ENCODE assay signal across 9 mouse cellular contexts in genomic region chr1:193338363-193338995, GRCm38 (mm10). TPM values are rescaled to one million over a fixed set of nuclear protein-coding genes. Genes with fewer than 3 reads are reported as not detected.
DNase-seq lines count a peak whose midpoint lies in the region; ATAC-seq lines count a peak whose summit lies in the region.
"Had no signal": no experiment of that assay in that cellular context is flagged by ENCODE, and none has a peak within 500 bp of the region (broad histone marks: within the 10 kb centered on the region; RNA-seq: fewer than 3 reads in every experiment).

No protein-coding gene starts in this region.

- no peak overlapping the region for H3K4me3 ChIP-seq in hindbrain, embryonic 15.5 days
- H3K4me3 ChIP-seq in kidney, embryonic 14.5 days (ENCODE audit: low read length), result no peak overlapping the region
- H3K4me3 ChIP-seq in heart, embryonic 10.5 days, result no peak overlapping the region

- no peaks in the 10 kb centered on the region for H3K27me3 ChIP-seq in hindbrain, embryonic 15.5 days
- no peaks in the 10 kb centered on the region for H3K27me3 ChIP-seq in kidney, embryonic 14.5 days (ENCODE audit: control insufficient read depth, insufficient read depth, low read length)
- peaks cover 48% of the 10 kb centered on the region for H3K27me3 ChIP-seq in heart, embryonic 10.5 days (ENCODE audit: insufficient read depth, poor library complexity, severe bottlenecking)

- peak; percentile 84 for ATAC-seq in CD4-positive, CD25-positive, alpha-beta regulatory T cell, adult 4 months
- 0 out of 2 replicates have a peak, but pooled peaks have one; percentile 38 for ATAC-seq in hindbrain, embryonic 15.5 days (ENCODE audit: low FRiP score, low read depth)
- no peak for ATAC-seq in kidney, embryonic 14.5 days (ENCODE audit: low FRiP score, low TSS enrichment)

- 75% methylated on average over 9 of the region's 9 CpGs for WGBS in hindbrain, embryonic 15.5 days
- WGBS in kidney, embryonic 14.5 days, result 80% methylated on average over 9 of the region's 9 CpGs
- 80% methylated on average over 9 of the region's 9 CpGs for WGBS in heart, embryonic 10.5 days

- no peaks in the 10 kb centered on the region for H3K36me3 ChIP-seq in hindbrain, embryonic 15.5 days
- H3K36me3 ChIP-seq in kidney, embryonic 14.5 days (ENCODE audit: control insufficient read depth, insufficient read depth, low read length), result no peaks in the 10 kb centered on the region
- H3K36me3 ChIP-seq in heart, embryonic 10.5 days, result no peaks in the 10 kb centered on the region

- H3K27ac ChIP-seq in hindbrain, embryonic 15.5 days (replicated peaks), result peak overlapping the region; percentile 53; the same call in 1 of the 2 replicates
- H3K27ac ChIP-seq in kidney, embryonic 14.5 days (ENCODE audit: low read depth, low read length), result no peak overlapping the region
- H3K27ac ChIP-seq in heart, embryonic 10.5 days, result no peak overlapping the region

- H3K4me2 ChIP-seq in hindbrain, embryonic 15.5 days, result no peak overlapping the region
- H3K4me2 ChIP-seq in kidney, embryonic 14.5 days (replicated peaks; ENCODE audit: low read depth, low read length), result no peak overlapping the region

- H3K4me1 ChIP-seq in hindbrain, embryonic 15.5 days (replicated peaks), result peaks cover 31% of the 10 kb centered on the region
- H3K4me1 ChIP-seq in kidney, embryonic 14.5 days (ENCODE audit: control insufficient read depth, insufficient read depth, low read length), result no peaks in the 10 kb centered on the region
- peaks cover 50% of the 10 kb centered on the region for H3K4me1 ChIP-seq in heart, embryonic 10.5 days

- no peak overlapping the region for H3K9ac ChIP-seq in hindbrain, embryonic 15.5 days
- no peak overlapping the region for H3K9ac ChIP-seq in kidney, embryonic 14.5 days (ENCODE audit: low read depth, low read length)

- no peaks in the 10 kb centered on the region for H3K9me3 ChIP-seq in hindbrain, embryonic 15.5 days
- H3K9me3 ChIP-seq in kidney, embryonic 14.5 days (ENCODE audit: control insufficient read depth, low read length), result no peaks in the 10 kb centered on the region
- H3K9me3 ChIP-seq in heart, embryonic 10.5 days, result no peaks in the 10 kb centered on the region

- DNase-seq in 416B (ENCODE audit: low read depth) (peak; percentile 76), liver (no peak)
- peak; percentile 53 to 60 for DNase-seq in natural killer cell, adult 2 months (ENCODE audit: low spot score in 2 of 2)
- DNase-seq in kidney, postnatal 36 days, result no peak
- DNase-seq in heart, embryonic 10.5 days (ENCODE audit: low spot score), result no peak

RNA-seq across cellular contexts. Expression of gene Camk1g, which starts 31.6 kb away (rescaled TPM):
- polyA plus RNA-seq in CD4-positive, CD25-positive, alpha-beta regulatory T cell, adult 4 months (2017; shearing (Covaris generic)), result not detected
- 40.5 and 41.0 TPM in 2 replicates for polyA plus RNA-seq in hindbrain, embryonic 15.5 days (2015; fragmentation: Nextera tagmentation; extraction: Ambion mirVana)
- polyA plus RNA-seq in kidney, embryonic 14.5 days (2014; fragmentation: Nextera tagmentation; extraction: Ambion mirVana), result 10.2 and 13.4 TPM in 2 replicates
- polyA plus RNA-seq in heart, embryonic 10.5 days (2016; fragmentation: Nextera tagmentation; extraction: Ambion mirVana), result 7.2 and 8.3 TPM in 2 replicates
- polyA plus RNA-seq: liver, adult 2 months had no signal

Comparison
In these comparisons a context has a peak if more than half of its experiments do, and no peak if none do; other contexts are left out.
1. DNase-seq: peak in 416B (single experiment) and natural killer cell, adult 2 months (2 of 2); none in liver (single experiment), kidney, postnatal 36 days (0 of 2) and heart, embryonic 10.5 days (single experiment).